Mouse (Mus musculus): ENCODE results near the gene Tnnt3.

DNA sequence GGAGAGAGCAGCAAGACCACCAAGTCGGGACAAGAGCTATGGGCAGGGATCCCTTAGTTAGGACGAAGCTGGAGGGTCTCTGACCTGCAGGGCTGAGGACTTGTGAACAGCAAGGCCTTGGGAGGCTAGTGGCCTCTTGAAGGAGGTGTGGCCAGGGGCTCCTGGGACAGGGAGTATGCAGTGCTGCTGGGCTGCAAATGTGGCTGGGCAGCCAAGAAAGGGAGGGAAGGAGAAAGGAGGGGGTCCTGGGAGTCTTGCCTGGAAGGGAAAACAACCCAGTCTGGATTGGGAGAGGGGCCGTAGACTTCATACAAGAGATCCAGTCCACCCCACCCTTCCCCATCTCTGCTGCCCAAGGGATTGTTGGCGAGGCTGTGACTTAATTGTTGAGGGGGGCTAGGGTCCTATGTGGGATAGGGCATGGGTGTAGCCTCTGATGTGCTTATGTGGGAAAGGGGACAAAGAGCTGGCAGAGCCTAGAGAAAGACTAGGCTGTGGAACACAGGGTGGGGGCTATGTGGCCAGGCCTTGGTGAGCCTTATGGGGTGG, 33.4 kb downstream of the Tnnt3 start:
- TF ChIP-seq EP300 (IDR thresholded peaks at IDR 0.05) (no peak), CTCF (IDR thresholded peaks at IDR 0.05) (no peak)
